Mouse (Mus musculus): ENCODE data around the gene Lipa.

DNA sequence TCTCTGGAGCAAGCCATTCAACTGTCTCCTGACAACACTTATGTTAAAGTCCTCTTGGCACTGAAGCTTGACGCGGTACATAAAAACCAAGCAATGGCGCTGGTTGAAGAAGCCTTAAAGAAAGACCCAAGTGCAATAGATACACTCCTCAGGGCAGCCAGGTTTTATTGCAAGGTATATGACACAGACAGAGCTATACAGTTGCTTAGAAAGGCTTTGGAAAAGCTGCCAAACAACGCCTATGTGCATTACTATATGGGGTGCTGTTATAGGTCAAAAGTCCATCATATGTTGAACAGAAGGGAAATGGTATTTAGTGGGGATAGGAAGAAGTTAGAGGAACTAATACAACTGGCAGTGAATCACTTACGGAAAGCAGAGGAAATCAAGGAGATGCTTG is 46.4 kb upstream of the Lipa start:
- no peak for TF ChIP-seq MYOD1 (IDR thresholded peaks at IDR 0.05; ENCODE audit: control insufficient read depth, insufficient read length, low read depth)
- TF ChIP-seq CTCF (IDR thresholded peaks at IDR 0.05; ENCODE audit: control insufficient read depth, insufficient read depth, insufficient read length), result no peak
- TF ChIP-seq MYOG (IDR thresholded peaks at IDR 0.05; ENCODE audit: control insufficient read depth, extremely low read depth, insufficient read length), result no peak
